Mouse (Mus musculus): ENCODE results near the gene Zfp473.
A peak's percentile ranks its signal among the peaks of the same experiment; 100 is the strongest.

- TF ChIP-seq CTCF (IDR thresholded peaks at IDR 0.05; ENCODE audit: borderline replicate concordance, insufficient read depth, low read length) (peak; percentile 21; the same call in 1 of the 2 replicates), POLR2A (IDR thresholded peaks at IDR 0.05; ENCODE audit: low read depth, low read length) (no peak)
Observed at GRCm38 (mm10) chr7:44688890-44689289, 62.0 kb downstream of the Zfp473 start.
